8 mouse cellular contexts compared by ENCODE assay signal in the genomic region with DNA sequence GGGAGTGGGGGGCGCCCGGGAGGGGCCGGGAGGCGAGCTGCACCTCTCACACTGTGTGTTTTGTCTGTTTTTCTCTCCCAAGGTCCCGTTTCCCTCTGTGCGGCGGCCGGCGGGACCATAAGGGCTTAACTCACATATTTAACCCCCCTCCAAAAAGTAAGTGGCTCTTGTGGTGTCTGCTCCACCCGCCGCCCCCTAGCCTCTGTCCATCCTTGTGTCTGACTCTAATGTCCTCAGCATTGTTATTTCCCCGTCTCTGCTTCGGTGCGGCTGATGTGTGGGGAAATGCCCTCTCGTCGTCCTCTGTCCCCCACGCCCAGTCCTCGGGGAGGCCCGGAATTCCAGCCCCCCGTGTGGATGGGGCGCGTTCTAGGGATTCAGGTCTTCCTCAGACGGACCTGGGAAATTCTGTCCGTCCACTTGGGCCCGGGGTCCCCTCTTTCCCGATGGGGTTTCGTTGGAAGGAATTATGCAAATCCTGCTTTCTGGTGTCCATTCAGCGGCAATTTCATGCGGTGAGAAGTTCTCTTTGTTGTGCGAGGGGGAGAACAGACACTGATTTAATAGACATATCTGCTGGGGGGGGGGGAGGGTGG. TPM values are rescaled to one million over a fixed set of nuclear protein-coding genes. Genes with fewer than 3 reads are reported as not detected.
DNase-seq lines count a peak whose midpoint lies in the region; ATAC-seq lines count a peak whose summit lies in the region.

No protein-coding gene starts in this region.

- H3K27ac ChIP-seq in intestine, embryonic 16.5 days (ENCODE audit: low read length) = peak overlapping the region; percentile 99
- peak overlapping the region; percentile 28; the same call in 1 of the 2 replicates for H3K27ac ChIP-seq in macrophage

- peak overlapping the region; percentile 81 for H3K4me2 ChIP-seq in intestine, embryonic 16.5 days (ENCODE audit: low read depth, low read length)

- peak overlapping the region; percentile 97 for H3K4me3 ChIP-seq in intestine, embryonic 16.5 days (ENCODE audit: low read length)
- H3K4me3 ChIP-seq in macrophage (ENCODE audit: inconsistent target) = peak overlapping the region; percentile 84

- DNase-seq in adrenal gland, adult 2 months = peak; percentile 54
- no peak for DNase-seq in adrenal gland, postnatal 10 days
- peak; percentile 12 for DNase-seq in spleen, adult 12 weeks (ENCODE audit: low spot score)
- DNase-seq in spleen, adult 18-20 months = no peak
- DNase-seq in frontal cortex, postnatal 14 days (ENCODE audit: low spot score in 2 of 2) = peak; percentile 14 to 17
- DNase-seq in splenic B cell, adult 2 months (ENCODE audit: low read depth, low spot score) = peak; percentile 30

- peaks cover 10% of the 10 kb centered on the region for H3K4me1 ChIP-seq in intestine, embryonic 16.5 days (ENCODE audit: control insufficient read depth, insufficient read depth, low read length)

- peaks cover 53% of the 10 kb centered on the region for H3K79me2 ChIP-seq in macrophage (ENCODE audit: inconsistent target)

- ATAC-seq in intestine, embryonic 16.5 days = peak; percentile 30; the same call in 1 of the 2 replicates

- no peaks in the 10 kb centered on the region for H3K27me3 ChIP-seq in intestine, embryonic 16.5 days (replicated peaks; ENCODE audit: control insufficient read depth, insufficient read depth, low read length)
- no peaks in the 10 kb centered on the region for H3K27me3 ChIP-seq in splenic B cell, adult 2 months (ENCODE audit: control insufficient read depth, insufficient read depth, low read length, poor library complexity, severe bottlenecking)

- no peaks in the 10 kb centered on the region for H3K9me3 ChIP-seq in intestine, embryonic 16.5 days (ENCODE audit: control insufficient read depth, low read length)

- H3K9ac ChIP-seq in intestine, embryonic 16.5 days (ENCODE audit: low read depth, low read length) = peak overlapping the region; percentile 94

- H3K36me3 ChIP-seq in intestine, embryonic 16.5 days (ENCODE audit: control insufficient read depth, insufficient read depth, low read length) = no peaks in the 10 kb centered on the region
- no peaks in the 10 kb centered on the region; the same call in 1 of the 2 replicates for H3K36me3 ChIP-seq in macrophage (ENCODE audit: inconsistent target)
- H3K36me3 ChIP-seq in splenic B cell, adult 2 months (ENCODE audit: control insufficient read depth, insufficient read depth, low read length, poor library complexity, severe bottlenecking) = no peaks in the 10 kb centered on the region

- 0% methylated on average over 30 of the region's 30 CpGs for WGBS in intestine, embryonic 16.5 days
- 0% methylated on average over 26 of the region's 30 CpGs for WGBS in macrophage (ENCODE audit: missing documents)

RNA-seq across cellular contexts. Expression of a gene that starts 1.1 kb away (rescaled TPM):
- total RNA-seq in adrenal gland, adult 2 months (2021) = 10 to 100 TPM; 13.2 to 18.5 TPM
- polyA plus RNA-seq in adrenal gland, adult 2 months (2012; rRNA removed) = 0.87 and 2.0 TPM in 2 replicates
- total RNA-seq in adrenal gland, postnatal 10 days (2021) = 10 to 100 TPM; 13.9 to 17.7 TPM
- polyA plus RNA-seq in intestine, embryonic 16.5 days (2015; fragmentation: Nextera tagmentation; extraction: Ambion mirVana) = 19.0 and 20.8 TPM in 2 replicates
- 100 to 1,000 TPM in 1 of 26 experiments, 10 to 100 TPM in 25; 16.0 to 133 (median 71.5) TPM for total RNA-seq in macrophage (2018; cell fraction: chromatin; rRNA removed)
- 10 to 100 TPM in 20 of 26 experiments, 1 to 10 TPM in 6; 7.9 to 16.2 (median 12.3) TPM for total RNA-seq in macrophage (2018; cell fraction: cytosol; rRNA removed)
- total RNA-seq in macrophage (2018; cell fraction: nucleus; rRNA removed) = 100 to 1,000 TPM in 1 of 26 experiments, 10 to 100 TPM in 25; 12.4 to 135 (median 47.8) TPM
- polyA plus RNA-seq in macrophage (2018) = 2.2 to 3.2 TPM (median 2.7 TPM) in 3 replicates

Comparison
In these comparisons a context has a peak if more than half of its experiments do, and no peak if none do; other contexts are left out.
1. DNase-seq: peak in adrenal gland, adult 2 months (single experiment), spleen, adult 12 weeks (single experiment), frontal cortex, postnatal 14 days (2 of 2) and splenic B cell, adult 2 months (single experiment); none in adrenal gland, postnatal 10 days (single experiment) and spleen, adult 18-20 months (0 of 2).